ENCODE assay signal across 30 mouse cellular contexts in the genomic region with DNA sequence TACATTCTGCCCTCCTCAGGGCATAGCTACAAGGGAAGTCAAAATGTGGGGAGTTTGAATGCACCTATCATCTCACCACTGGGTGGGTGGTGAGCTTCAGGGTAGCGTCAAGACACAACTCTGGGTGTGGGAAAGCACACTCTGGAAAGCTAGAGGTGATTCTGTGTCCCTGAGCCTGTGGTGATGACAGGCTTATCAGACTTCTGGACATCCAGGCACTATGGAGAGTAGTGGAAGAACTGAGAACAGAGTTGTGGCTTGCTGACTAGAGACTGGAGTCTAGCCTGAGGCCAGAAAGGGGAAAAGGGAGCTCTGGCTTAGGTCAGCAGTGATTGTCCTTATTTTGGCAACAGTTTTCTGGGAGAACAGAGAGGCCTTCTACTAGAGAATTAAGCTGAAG. TPM values are rescaled to one million over a fixed set of nuclear protein-coding genes. Genes with fewer than 3 reads are reported as not detected.
DNase-seq lines count a peak whose midpoint lies in the region; ATAC-seq and TF ChIP-seq lines count a peak whose summit lies in the region.
"Had no signal": no experiment of that assay in that cellular context is flagged by ENCODE, and none has a peak within 500 bp of the region (broad histone marks: within the 10 kb centered on the region; RNA-seq: fewer than 3 reads in every experiment).

No protein-coding gene starts in this region.

- H3K36me3 ChIP-seq in heart, embryonic 10.5 days, result no peaks in the 10 kb centered on the region
- no peaks in the 10 kb centered on the region for H3K36me3 ChIP-seq in heart, adult 2 months (ENCODE audit: control insufficient read depth, insufficient read depth, low read length)
- H3K36me3 ChIP-seq in heart, embryonic 13.5 days, result no peaks in the 10 kb centered on the region
- no peaks in the 10 kb centered on the region for H3K36me3 ChIP-seq in heart, embryonic 16.5 days (ENCODE audit: control insufficient read depth, insufficient read depth)
- H3K36me3 ChIP-seq in forebrain, embryonic 14.5 days (ENCODE audit: control insufficient read depth, insufficient read depth, low read length), result no peaks in the 10 kb centered on the region
- H3K36me3 ChIP-seq: embryonic facial prominence, embryonic 12.5 days; embryonic facial prominence, embryonic 15.5 days; forebrain, embryonic 15.5 days; hindbrain, embryonic 12.5 days; hindbrain, embryonic 15.5 days had no signal

- H3K4me2 ChIP-seq in heart, embryonic 13.5 days, result no peak overlapping the region
- H3K4me2 ChIP-seq in heart, embryonic 16.5 days (ENCODE audit: low read depth, low read length), result no peak overlapping the region
- H3K4me2 ChIP-seq in forebrain, embryonic 14.5 days (ENCODE audit: low read length), result no peak overlapping the region
- H3K4me2 ChIP-seq: embryonic facial prominence, embryonic 12.5 days; embryonic facial prominence, embryonic 15.5 days; forebrain, embryonic 15.5 days; hindbrain, embryonic 12.5 days; hindbrain, embryonic 15.5 days had no signal

- no peak for TF ChIP-seq POLR2A in heart, adult 2 months (IDR thresholded peaks at IDR 0.05; ENCODE audit: insufficient read depth, low read depth, low read length)

- 19% methylated on average over 1 of the region's 1 CpGs for WGBS in heart, embryonic 10.5 days
- WGBS in heart, adult 2 months, result 25% methylated on average over 1 of the region's 1 CpGs
- 9% methylated on average over 1 of the region's 1 CpGs for WGBS in heart, embryonic 13.5 days
- 19% methylated on average over 1 of the region's 1 CpGs for WGBS in heart, embryonic 16.5 days
- WGBS in forebrain, embryonic 14.5 days, result 91% methylated on average over 1 of the region's 1 CpGs

- no peak overlapping the region for H3K4me3 ChIP-seq in heart, embryonic 10.5 days
- no peak overlapping the region for H3K4me3 ChIP-seq in heart, adult 2 months
- no peak overlapping the region for H3K4me3 ChIP-seq in heart, embryonic 13.5 days
- no peak overlapping the region for H3K4me3 ChIP-seq in heart, embryonic 16.5 days (ENCODE audit: low read length)
- no peak overlapping the region for H3K4me3 ChIP-seq in forebrain, embryonic 14.5 days (ENCODE audit: low read depth, low read length)
- H3K4me3 ChIP-seq: embryonic facial prominence, embryonic 12.5 days; embryonic facial prominence, embryonic 15.5 days; forebrain, embryonic 15.5 days; hindbrain, embryonic 12.5 days; hindbrain, embryonic 15.5 days had no signal

- no peak overlapping the region for H3K27ac ChIP-seq in heart, embryonic 10.5 days
- no peak overlapping the region for H3K27ac ChIP-seq in heart, adult 2 months
- peak overlapping the region; percentile 34 for H3K27ac ChIP-seq in heart, embryonic 13.5 days (replicated peaks)
- 0 out of 2 replicates have a peak overlapping the region, but pooled peaks have one; percentile 17 for H3K27ac ChIP-seq in heart, embryonic 16.5 days (ENCODE audit: low read length)
- no peak overlapping the region for H3K27ac ChIP-seq in forebrain, embryonic 14.5 days (ENCODE audit: low read depth, low read length)
- H3K27ac ChIP-seq: embryonic facial prominence, embryonic 12.5 days; embryonic facial prominence, embryonic 15.5 days; forebrain, embryonic 15.5 days; hindbrain, embryonic 12.5 days; hindbrain, embryonic 15.5 days had no signal

- peak; percentile 87 for DNase-seq in heart, embryonic 10.5 days (ENCODE audit: low spot score)
- no peak for DNase-seq in heart, adult 2 months
- no peak for DNase-seq in heart, postnatal 14 days
- no peak for DNase-seq in heart, adult 9 months (ENCODE audit: low spot score in 2 of 2)
- no peak for DNase-seq in forebrain, embryonic 14.5 days (ENCODE audit: low spot score)
- DNase-seq: adrenal gland, postnatal 10 days; adrenal gland, postnatal 36 days; cerebellum, adult 11 months; cerebellum, adult 2 months; cerebellum, adult 9-11 months; cerebellum, postnatal 25 days; gastrocnemius, postnatal 25 days; kidney, adult 2 months had no signal

- H3K9ac ChIP-seq in heart, adult 2 months (ENCODE audit: low read depth, low read length), result no peak overlapping the region
- no peak overlapping the region for H3K9ac ChIP-seq in heart, embryonic 13.5 days
- no peak overlapping the region for H3K9ac ChIP-seq in heart, embryonic 16.5 days (ENCODE audit: low read length)
- H3K9ac ChIP-seq in forebrain, embryonic 14.5 days (ENCODE audit: low read length), result no peak overlapping the region
- H3K9ac ChIP-seq: embryonic facial prominence, embryonic 12.5 days; embryonic facial prominence, embryonic 15.5 days; forebrain, embryonic 15.5 days; hindbrain, embryonic 12.5 days; hindbrain, embryonic 15.5 days had no signal

- ATAC-seq in heart, embryonic 13.5 days (ENCODE audit: extremely low read depth, insufficient number of reproducible peaks, low FRiP score, low TSS enrichment), result peak; percentile 74; the same call in 1 of the 2 replicates
- ATAC-seq in heart, embryonic 16.5 days (replicated peaks; ENCODE audit: extremely low read depth, insufficient read depth, low FRiP score), result peak; percentile 88
- ATAC-seq in forebrain, embryonic 14.5 days, result no peak
- ATAC-seq: activated CD4-positive, CD25-positive, alpha-beta regulatory T cell, adult 4 months; forebrain, embryonic 15.5 days; intestine, postnatal 0 days had no signal

- TF ChIP-seq EP300 in heart, adult 2 months (IDR thresholded peaks at IDR 0.05; ENCODE audit: insufficient read depth, low read depth, low read length), result no peak

- intact Hi-C loops in heart, adult 2 months (cut with DNase I), result no loop called here
- intact Hi-C loops in heart, postnatal 14 days (cut with DNase I), result no loop called here

- no peaks in the 10 kb centered on the region for H3K9me3 ChIP-seq in heart, embryonic 10.5 days
- no peaks in the 10 kb centered on the region for H3K9me3 ChIP-seq in heart, embryonic 13.5 days
- H3K9me3 ChIP-seq in heart, embryonic 16.5 days (replicated peaks; ENCODE audit: control insufficient read depth, low read length), result no peaks in the 10 kb centered on the region
- H3K9me3 ChIP-seq in forebrain, embryonic 14.5 days (replicated peaks; ENCODE audit: control insufficient read depth, low read length), result no peaks in the 10 kb centered on the region
- H3K9me3 ChIP-seq: embryonic facial prominence, embryonic 15.5 days; forebrain, embryonic 15.5 days; hindbrain, embryonic 12.5 days; hindbrain, embryonic 15.5 days had no signal

- H3K79me2 ChIP-seq in heart, adult 2 months (replicated peaks; ENCODE audit: control insufficient read depth, insufficient read depth, low read length), result no peaks in the 10 kb centered on the region

- TF ChIP-seq CTCF in heart, adult 2 months (IDR thresholded peaks at IDR 0.05), result no peak

- H3K4me1 ChIP-seq in heart, embryonic 10.5 days, result no peaks in the 10 kb centered on the region
- H3K4me1 ChIP-seq in heart, adult 2 months (ENCODE audit: control insufficient read depth, insufficient read depth, low read length), result no peaks in the 10 kb centered on the region
- H3K4me1 ChIP-seq in heart, embryonic 13.5 days, result peaks cover 5% of the 10 kb centered on the region; the same call in 1 of the 2 replicates
- H3K4me1 ChIP-seq in heart, embryonic 16.5 days (ENCODE audit: control insufficient read depth, insufficient read depth, low read length), result 0 out of 2 replicates have a peak, but pooled peaks cover 3% of the 10 kb centered on the region
- H3K4me1 ChIP-seq in forebrain, embryonic 14.5 days (ENCODE audit: control insufficient read depth, insufficient read depth, low read length), result no peaks in the 10 kb centered on the region
- H3K4me1 ChIP-seq: embryonic facial prominence, embryonic 12.5 days; embryonic facial prominence, embryonic 15.5 days; forebrain, embryonic 15.5 days; hindbrain, embryonic 12.5 days; hindbrain, embryonic 15.5 days had no signal

- no peaks in the 10 kb centered on the region for H3K27me3 ChIP-seq in heart, embryonic 10.5 days (ENCODE audit: insufficient read depth, poor library complexity, severe bottlenecking)
- H3K27me3 ChIP-seq in heart, adult 2 months (ENCODE audit: control insufficient read depth, insufficient read depth, low read length), result no peaks in the 10 kb centered on the region
- H3K27me3 ChIP-seq in heart, embryonic 13.5 days (replicated peaks), result no peaks in the 10 kb centered on the region
- no peaks in the 10 kb centered on the region for H3K27me3 ChIP-seq in heart, embryonic 16.5 days (ENCODE audit: control insufficient read depth, insufficient read depth, low read length)
- no peaks in the 10 kb centered on the region for H3K27me3 ChIP-seq in forebrain, embryonic 14.5 days (replicated peaks; ENCODE audit: control insufficient read depth, insufficient read depth, low read length)
- H3K27me3 ChIP-seq: embryonic facial prominence, embryonic 12.5 days; embryonic facial prominence, embryonic 15.5 days; forebrain, embryonic 15.5 days; hindbrain, embryonic 12.5 days; hindbrain, embryonic 15.5 days had no signal

RNA-seq across cellular contexts. Expression of a gene that starts 49.4 kb away (rescaled TPM):
- polyA plus RNA-seq in heart, embryonic 10.5 days (2016; fragmentation: Nextera tagmentation; extraction: Ambion mirVana), result not detected in 2 replicates
- not detected for total RNA-seq in heart, adult 2 months (2021)
- not detected in 2 replicates for polyA plus RNA-seq in heart, adult 2 months (2012; rRNA removed)
- not detected in 2 replicates for polyA plus RNA-seq in heart, embryonic 13.5 days (2015; fragmentation: Nextera tagmentation; extraction: Ambion mirVana)
- total RNA-seq in heart, postnatal 14 days (2021), result not detected
- polyA plus RNA-seq in heart, embryonic 16.5 days (2015; fragmentation: Nextera tagmentation; extraction: Ambion mirVana), result not detected in 2 replicates
- polyA plus RNA-seq in forebrain, embryonic 14.5 days (2014; fragmentation: Nextera tagmentation; extraction: Ambion mirVana), result not detected in 2 replicates
- total RNA-seq: adrenal gland, postnatal 10 days; adrenal gland, postnatal 36 days; common myeloid progenitor, adult 5-6 weeks; ES-E14; gastrocnemius, adult 8-10 months; gastrocnemius, postnatal 25 days; hematopoietic stem cell, adult 5-6 weeks had no signal
- polyA plus RNA-seq: activated CD4-positive, CD25-positive, alpha-beta regulatory T cell, adult 4 months; cerebellum, adult 2 months; embryonic facial prominence, embryonic 12.5 days; embryonic facial prominence, embryonic 15.5 days; forebrain, embryonic 11.5 days; forebrain, embryonic 15.5 days; gonadal fat pad, adult 2 months; hindbrain, embryonic 12.5 days; hindbrain, embryonic 15.5 days; intestine, embryonic 14.5 days; intestine, postnatal 0 days; kidney, adult 2 months; kidney, embryonic 14.5 days had no signal

Comparison
In these comparisons a context has a peak if more than half of its experiments do, and no peak if none do; other contexts are left out.
1. H3K27ac ChIP-seq: peak in heart, embryonic 13.5 days (single experiment) and heart, embryonic 16.5 days (single experiment); none in heart, embryonic 10.5 days (single experiment), heart, adult 2 months (single experiment) and forebrain, embryonic 14.5 days (single experiment).